Mouse (Mus musculus) urinary bladder, adult 2 months (tissue): ENCODE results near the gene Gm37240. TPM values are rescaled to one million over a fixed set of nuclear protein-coding genes. Genes with fewer than 3 reads are reported as not detected.

Experiments
- DNase-seq: peaks from one replicate; pipeline ENCODE4 v3.0.0; 2022; ENCODE audit warnings: low spot score
- polyA plus RNA-seq: library from polyadenylated mRNA; depleted of rRNA; stranded (reverse); fragments of >200 nt; gene quantifications from 2 replicates; pipeline ENCODE4 v1.2.3, GENCODE M21; 2012

Gene Gm37240
- polyA plus RNA-seq, 1 experiment: 1.5 TPM

DNA sequence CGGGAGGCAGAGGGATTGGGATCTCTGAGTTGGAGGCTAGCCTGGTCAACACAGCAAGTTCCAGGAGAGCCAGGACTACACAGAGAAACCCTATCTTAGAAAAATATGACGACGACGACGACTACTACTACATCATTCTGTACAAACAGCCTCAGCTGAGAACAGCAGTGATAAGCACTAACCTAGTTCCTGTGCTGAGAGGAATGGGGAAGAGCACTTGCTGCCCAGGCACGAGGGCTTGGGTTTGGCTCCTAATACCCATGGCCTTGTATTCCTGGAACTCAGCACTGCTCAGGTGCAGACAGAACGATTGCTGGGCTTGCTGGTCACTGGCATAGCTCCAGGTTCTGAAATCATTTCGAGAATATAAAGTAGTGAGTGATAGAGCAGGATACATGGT lies 1178.2 kb downstream of the Gm37240 start:
- DNase-seq: no peak

DNA sequence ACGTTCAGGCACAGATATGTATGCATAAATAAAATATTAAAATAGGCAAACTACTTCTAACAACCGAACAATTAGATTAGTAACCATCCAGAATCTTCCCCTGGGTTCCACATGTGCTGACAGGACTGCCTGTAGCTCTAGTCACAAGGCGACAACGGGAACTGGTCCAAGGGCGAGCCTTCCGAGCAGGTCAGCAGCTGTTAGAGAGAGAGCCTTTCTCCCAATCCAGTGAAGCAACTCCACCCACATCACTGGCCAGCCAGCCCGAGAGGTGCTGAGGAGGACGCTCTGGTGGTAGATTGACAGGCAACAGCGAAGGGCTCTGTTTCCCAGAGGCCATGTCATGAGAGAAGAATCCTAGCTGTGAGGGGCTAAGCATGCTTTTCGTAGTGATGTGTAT lies 1178.8 kb downstream of the Gm37240 start:
- DNase-seq: no peak

DNA sequence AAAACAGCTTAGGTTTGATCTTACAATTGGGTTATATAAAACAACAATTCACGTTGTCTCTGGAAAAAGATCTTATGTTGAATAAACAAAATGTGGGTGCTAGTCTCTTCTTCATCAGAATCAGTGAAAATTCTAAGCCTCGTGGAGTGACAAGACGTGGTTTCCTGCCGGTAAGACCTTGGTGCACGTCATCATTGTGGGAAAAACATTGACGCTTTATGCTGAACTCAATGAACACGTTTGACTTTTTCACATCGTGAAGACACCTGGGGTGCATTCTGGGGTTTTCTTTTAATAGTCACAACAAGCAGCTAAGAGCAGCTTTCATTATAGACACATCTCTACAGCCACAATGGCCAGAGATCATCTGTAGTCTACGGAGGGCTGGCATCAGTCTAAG lies 1182.1 kb downstream of the Gm37240 start:
- DNase-seq: no peak

DNA sequence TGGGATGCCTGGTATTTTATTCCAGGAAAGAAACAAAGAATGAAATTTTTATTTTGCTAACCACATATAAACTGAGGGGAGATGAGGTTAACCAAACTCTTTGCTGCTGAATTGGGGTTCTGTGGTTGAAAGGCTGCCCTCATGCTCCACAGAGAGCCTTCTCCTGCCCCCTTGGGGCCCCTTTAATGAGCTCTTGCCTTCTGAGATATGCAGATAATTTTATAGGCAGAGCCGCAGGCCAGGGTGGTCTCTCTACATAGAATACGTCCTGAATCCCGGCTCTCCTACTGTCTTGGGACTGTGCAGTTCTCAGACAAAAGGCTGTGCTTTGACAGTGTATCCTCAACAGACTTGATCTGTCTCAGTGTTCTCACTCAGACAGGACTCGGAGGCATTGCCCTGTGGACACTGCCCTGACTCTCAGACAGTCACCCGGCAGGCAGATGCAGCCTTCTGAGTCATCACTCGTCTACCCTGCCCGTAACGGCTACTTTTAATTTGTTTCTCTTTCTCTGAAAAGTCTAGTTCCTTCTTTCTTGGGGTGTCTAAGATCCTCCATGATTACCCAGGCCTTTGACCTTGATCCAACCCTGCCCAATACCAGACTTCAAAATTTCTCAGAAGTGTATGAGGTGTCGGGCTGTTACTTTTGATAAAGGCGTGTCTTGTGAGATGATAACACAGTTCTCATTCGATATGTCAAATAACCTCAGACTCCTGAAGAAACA lies 1184.1 kb downstream of the Gm37240 start:
- no peak for DNase-seq

DNA sequence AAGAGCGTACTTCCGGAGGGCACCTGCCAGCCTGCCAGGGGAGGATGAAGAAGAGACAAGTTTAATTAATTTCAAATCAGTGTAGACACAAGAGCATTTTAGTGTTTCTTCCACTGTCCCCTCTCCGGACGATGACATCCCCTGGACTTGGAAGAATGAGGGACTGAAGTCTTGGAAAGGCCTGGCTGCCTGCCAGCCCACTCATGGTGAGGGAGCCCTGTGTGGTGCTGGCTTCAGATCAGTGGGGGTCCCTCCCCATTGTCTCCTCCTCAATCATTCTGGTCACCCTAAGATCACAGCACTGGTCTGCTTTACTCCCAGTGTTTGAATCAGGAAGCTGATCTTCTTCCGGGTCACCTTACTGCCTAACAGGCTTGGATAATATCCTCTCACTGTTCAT lies 1185.4 kb downstream of the Gm37240 start:
- no peak for DNase-seq

DNA sequence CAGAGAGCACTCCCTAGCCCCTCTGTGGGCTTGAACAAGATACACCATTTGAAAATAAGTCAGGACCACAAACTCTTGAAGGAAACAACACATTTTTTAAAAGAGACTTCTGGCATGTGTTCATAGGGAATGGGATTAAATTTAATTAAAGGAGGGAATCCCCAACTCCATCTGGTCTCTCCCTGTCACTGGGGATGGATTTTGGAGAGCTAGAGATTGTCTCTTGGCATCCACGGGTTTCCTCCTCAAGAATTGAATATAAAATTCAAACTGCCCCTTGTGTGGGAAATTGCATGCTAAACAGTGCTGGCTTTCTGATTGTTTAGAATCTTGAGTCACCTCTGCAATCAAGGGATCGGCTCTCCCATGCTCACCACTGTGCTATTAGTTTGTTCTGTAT lies 1185.8 kb downstream of the Gm37240 start:
- DNase-seq: no peak

DNA sequence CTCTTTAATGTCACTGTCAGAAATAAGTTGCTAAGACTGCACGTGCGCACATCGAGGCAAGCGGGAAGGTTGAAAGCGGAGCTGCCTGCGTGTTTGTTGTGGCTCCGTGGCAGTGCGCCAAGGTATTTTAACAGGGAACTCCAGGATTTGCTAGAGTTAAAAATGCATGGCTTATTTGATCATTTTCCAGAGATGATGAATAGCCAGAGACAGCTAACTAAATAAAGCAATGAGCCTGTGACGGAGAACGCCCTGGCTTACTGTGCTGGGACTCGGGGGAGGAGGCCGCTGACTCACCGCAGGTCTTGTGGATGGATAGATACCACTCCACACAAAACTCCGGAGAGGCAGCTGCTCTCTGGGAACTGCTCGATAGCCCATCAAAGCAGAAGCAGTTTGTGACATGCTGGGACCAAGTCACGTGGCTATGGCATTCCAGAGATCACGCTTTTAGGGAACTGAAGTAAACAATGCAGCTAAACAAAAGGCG lies 1190.8 kb downstream of the Gm37240 start:
- DNase-seq: no peak

DNA sequence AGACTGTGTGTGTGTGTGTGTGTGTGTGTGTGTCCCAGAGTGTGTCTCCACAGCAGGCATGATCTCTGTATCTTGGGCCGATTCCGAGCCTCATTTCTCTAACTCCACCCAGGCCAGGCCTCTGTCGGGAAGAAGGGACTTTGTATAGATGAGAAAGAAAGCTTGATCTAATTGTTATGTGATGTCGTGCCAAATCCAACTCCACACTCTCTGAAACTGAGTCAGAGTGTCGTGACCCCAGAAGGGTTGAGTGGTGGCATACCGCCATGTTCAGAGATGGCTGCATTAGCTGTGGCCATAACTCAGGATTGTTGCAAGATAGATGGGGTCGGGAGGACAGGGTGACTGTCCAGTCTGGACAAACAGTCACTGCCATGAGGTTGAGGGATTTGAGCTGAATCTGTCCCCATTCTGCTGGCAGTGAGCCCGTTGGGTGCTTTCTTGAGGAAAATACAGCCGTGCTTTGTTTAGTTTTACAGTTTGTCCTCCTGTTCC lies 1191.4 kb downstream of the Gm37240 start:
- no peak for DNase-seq

DNA sequence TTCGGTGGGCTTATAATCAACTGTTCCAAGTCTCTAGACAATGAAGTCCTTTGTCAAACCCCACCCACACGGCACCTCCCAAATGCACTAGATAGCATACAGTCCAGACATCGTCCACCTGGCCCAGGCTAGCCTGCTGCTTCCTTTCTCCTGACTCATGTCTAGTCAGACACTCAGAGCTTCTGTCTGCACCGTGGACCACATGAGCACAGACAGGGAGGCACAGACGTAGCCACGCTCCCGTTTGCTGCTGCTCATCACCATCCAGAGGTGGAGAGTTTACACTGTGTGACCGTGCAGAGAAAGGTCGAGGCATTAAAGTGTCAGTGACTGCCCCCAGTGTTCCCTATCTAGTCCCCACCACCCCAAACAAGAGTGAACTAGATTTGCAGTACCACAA lies 1191.9 kb downstream of the Gm37240 start:
- no peak for DNase-seq

DNA sequence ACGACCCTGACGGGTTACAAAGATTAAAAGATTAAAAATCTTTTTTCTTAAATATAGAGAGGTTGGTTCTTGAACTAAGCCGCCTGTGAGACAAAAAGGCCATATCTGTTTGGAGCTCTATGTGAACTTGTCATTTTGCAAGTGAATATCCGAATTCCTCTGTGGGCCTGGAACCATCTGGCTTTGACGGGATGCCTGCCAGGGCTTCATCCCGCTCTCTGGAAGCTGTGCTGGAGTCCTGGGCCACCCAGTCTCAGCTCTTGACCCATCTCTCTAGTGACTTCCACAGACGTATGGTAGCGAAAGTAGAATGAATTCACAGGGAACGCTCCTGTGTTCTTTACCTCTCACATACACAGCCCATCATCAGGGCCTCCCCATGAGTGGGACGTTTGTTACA lies 1193.4 kb downstream of the Gm37240 start:
- no peak for DNase-seq

DNA sequence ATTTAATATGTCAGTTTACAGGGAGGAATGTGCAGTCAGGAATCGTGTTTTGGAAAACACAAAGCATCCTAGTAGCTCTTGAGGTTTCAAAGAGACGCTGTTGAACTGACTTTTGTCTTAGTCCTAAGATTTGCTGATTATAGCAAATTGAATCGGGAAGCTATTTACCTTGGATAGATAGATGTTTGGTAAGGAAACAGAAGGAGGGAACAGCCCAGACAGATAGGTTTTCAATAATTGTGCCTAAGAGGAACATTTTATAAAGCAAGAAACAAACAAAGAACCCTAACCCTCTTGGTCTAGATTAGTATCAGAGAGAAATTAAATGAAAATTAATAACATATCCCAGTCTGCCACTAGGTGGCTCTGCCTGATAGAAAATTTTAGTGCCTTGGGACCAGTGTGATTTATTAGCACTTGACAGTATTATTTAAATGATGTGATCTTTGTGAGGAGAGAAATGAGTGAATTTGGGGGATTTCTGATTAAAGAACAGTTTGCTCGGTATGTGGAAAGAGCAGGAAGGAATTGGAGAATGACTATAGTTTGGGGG lies 1194.6 kb downstream of the Gm37240 start:
- no peak for DNase-seq

DNA sequence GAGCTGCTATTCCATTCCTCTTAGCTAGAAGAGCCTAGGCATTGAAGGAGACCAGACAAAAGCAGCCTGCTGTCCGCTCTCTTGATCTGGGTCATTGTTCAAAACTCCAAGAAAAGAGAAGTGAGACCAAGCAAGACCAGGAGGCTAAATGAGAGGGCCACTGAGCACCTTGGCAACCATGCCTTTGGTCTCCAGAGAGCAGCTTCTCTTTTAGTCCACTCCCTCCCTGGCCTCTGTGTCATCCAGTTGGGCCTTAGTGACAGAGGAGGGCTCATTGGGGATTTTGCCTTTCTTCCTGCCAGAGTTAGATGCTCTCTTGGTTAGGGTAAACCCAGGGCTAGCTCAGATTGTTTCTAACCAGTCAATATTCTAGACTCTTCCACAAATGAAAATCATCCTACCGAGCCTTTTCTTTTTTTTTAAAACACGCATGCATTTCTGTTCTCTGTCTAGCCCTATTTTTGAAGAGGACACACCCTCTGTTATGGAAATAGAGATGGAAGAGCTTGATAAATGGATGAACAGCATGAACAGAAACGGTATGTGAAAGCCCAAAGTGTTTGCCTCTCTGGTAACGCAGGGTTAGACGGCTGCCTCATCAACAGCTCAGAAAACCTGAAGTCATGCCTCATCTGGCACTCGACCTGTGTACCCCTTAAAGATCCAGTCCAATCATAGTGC lies 1197.1 kb downstream of the Gm37240 start:
- DNase-seq: no peak

DNA sequence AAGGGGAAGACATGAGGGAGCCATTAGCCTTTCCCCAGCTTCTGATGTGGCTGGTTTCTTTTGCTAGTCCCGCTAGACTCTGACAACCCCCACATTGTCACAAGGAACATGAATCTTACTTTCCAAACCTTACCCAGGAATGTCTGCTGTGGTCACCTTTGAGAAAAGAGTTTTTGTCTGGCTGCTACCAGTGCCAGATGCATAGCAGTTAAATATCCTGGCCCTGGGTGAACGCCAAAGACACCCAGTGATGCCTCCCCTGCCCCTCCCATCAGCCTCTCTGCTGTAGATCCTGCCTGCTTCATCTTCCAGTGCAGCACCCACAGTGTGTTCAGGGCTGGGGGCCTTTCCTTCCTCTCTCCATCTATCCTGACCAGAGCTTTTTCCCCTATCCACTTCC lies 1197.7 kb downstream of the Gm37240 start:
- no peak for DNase-seq

DNA sequence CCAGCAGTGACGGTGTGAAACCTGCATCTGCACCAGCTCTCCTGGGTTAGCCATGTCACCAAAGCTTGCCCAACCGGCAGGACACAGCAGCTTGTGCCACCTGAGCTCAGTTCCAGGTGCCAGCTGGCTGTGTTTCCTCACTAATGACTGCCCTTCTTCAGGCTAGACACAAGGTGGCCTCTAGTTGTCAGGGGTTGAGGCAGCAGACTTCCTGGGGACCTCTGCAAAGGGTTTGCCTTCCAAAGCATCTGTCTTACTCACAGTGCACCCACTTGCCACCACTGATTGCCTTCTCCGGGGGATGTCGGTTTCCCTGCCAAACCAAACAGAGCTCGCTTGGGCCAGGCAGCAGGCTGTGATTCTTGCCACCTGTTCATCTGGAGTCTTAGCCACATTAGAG lies 1199.1 kb downstream of the Gm37240 start:
- DNase-seq: no peak

DNA sequence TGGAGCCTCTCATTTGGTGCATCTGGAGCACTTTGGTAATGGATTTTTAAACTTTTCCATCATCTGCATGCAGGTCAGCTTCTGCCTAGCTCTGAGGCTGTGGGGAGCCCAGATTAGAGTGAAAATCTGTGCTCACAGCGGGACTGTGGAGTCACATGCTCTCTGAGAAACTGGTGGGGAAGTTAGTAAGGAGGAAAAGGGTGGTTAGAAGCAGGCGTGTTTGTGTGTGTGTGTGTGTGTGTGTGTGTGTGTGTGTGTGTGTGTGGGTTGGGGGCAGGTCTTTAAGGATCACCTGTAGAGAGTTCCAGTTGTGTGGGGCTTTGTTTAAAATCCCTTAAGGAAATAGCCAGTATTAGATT lies 1199.9 kb downstream of the Gm37240 start:
- DNase-seq: no peak

DNA sequence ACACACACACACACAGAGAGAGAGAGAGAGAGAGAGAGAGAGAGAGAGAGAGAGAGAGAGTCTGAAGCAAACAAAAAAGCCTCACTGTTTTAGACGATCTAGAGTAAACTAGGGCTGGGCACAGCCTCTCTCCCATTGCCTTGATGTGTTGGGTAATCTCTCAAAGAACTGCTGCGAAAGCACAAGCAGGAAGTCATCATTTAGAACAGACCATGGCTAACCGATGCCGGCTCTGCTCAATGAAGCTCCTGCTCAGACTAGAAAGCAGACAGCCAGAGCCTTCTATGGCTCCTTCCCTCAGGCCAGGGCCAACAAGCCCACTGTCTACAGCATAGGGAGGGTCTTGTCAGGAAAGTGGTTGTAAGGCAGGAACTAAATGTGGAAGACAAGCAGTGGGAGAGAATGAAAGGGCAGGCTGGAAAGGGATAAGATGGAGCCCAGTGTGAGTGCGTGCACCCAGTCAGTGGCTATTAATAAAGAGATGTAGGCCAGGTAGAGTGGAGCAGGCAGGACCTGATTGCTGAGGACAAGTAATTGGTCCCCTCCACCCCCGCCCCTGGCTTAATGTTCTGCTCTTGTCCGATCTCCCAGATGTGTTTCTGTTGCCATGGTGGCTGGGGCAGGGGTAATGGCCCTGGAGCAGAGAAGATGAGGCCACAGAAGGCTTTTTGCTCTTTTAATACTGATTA lies 1200.4 kb downstream of the Gm37240 start:
- no peak for DNase-seq

DNA sequence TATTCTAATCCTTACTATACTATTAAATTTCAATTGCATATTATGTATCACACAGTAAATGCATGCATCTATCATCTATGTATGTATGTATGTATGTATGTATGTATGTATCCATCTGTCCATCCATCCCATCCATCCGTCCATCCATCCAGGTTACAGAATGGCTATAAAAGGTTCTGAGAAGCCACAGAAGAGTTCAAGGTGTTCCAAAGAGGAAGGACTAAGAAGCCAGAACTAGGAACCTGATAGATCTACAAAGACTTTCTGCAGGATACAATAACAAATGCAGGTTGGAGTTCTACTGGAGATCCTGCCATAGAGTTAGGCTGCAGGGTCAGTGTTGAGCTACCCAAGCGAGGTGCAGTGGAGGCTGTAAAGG lies 1201.0 kb downstream of the Gm37240 start:
- no peak for DNase-seq

DNA sequence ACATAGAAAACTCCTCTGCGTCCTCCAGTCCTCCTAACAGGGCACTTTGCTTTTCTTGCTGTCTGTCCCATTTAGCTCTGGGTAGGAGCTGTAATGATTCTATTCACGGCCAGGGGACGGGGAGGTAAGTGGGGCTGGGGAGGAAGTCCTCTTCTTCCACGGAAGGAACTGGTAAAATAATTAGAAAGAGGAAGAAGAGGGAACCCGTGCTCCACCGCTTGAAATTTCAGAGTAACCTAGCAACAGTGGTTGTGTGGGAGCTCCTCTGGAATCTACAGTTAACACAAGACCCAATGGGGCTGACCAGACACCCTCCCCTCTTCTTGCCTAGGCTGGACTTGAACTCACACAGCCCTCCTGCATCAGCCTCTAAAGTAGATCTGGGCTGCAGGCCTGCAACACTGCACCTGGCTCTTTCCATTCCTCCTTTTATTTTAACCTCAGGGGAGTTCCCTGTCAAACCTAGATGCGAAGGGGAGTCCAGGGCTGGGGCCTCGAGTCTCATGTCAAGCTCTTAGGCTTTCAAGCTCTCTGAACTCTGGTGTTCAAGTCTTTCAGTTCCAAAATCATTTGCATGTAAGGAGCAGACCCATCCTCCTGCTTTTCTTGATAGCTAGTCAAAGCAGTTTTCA lies 1201.5 kb downstream of the Gm37240 start:
- no peak for DNase-seq

DNA sequence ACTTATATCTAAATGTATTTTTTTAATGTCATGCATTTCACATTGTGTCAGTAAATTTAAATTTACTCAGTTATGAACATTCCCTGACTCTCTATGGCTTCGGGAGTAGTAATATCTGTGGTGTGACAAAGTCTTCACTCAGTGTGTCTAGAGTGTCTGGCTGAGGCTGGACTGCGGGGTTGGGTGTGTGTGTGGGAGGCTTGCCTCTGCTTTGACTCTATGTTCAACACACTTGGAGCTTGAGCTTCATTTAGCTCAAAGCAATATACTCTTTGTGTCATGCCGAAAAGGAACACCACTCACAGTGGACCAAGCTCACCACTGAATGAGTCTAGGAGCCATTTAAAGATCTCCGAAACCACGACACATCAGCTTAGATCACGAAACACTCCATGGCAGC lies 1203.5 kb downstream of the Gm37240 start:
- DNase-seq: no peak

DNA sequence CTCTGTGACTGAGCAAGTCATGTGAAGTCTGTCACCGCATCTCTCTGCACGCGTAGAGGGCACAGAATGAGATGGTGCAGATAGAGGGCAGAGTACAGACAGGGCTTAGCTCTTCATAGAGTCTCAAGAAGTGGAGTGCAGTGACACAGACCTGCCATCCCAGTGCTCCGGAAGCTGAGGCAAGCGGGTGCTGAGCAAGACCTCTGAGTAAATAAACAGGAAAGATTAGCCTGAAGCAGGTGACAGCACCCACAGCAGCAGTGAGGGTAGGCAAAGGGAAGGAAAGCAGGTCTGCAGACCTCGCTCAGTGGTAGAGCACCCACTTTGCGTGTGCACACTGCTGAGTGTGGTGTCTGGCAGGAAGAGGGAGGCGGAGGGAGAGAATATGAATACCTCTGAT lies 1205.6 kb downstream of the Gm37240 start:
- no peak for DNase-seq

DNA sequence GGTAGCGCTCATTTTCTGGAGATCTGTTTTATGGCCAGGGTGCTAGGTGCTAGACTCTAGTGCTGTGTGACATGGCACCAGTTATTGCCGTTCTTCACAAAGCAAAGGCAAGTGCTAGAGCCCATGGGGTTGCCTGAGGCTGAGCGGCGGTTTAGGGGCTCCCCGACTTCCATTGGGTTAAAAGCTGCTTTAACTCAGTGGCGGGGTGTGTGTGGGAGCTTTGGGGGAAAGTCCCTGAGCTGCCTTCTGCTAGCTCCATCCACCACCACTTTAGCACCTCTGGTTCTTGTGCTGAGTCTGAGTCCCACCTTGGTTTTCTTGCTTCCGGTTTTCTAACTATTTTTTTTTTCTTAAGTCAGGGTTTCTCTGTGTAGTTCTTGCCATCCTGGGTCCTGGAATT lies 1207.3 kb downstream of the Gm37240 start:
- no peak for DNase-seq

DNA sequence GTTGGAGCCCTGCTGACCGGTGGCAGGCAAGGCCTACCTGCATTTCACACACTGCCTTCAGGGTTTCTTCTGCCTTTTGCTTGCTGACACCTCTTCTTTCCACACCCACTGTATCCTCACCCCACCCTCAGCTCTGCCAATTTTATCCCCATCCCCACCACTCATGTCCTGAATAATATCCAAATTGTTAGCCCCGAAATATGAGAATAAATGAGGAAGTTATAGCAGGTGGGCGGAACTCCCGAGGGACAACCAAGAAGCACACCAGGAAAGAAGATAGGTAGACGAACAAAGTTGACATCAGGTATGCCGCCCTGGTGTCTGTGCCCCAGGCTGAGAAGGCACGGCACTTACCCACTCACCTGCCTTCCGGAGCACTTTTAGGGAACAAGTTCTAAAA lies 1207.8 kb downstream of the Gm37240 start:
- no peak for DNase-seq
